Mouse (Mus musculus) layer of hippocampus, adult 11-12 months (tissue): ENCODE data around the gene Kdm6b.

Experiments used
- DNase-seq: peaks from one replicate; pipeline ENCODE4 v3.0.0; 2022; ENCODE audit warnings: low spot score

The Kdm6b gene

DNA sequence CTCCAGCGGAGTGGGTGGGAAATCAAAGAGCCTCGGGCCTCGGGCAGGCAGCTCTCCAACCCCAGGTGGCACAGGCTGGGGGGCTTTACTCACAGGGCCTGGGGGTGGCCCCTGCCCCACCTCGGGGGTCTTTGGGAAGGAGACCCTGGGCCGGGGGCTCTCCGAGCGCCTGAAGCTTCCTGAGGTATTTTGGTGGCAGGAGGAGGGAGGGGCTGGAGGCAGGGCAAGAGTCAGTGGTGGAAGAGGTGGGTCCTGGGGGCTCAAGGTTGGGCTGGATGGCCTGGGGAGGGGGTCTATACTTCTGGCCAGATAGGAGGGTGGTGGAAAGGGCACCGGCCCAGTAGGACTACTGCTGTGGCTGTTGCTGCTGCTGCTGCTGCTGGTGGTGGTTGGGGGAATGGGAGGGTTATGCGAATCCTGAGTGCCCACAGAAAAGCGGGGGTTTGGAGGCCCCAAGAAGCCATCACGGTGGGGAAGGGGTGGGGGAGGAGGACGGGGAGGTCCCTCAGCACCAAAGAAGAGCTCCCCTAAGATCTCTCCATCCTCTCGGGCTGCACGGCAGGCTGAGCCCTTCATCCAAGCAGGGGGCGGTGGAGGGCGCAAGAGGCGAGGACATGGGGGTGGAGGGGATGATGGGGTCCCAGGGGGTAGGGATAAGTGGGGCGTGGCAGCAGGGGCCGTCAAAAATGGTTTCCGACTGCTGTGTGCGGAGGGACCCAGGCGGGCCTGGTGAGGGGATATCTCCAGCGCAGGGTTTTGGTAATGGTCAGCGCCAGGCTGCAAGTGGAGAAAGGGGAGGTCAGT is 7.9 kb downstream of the Kdm6b start:
- no peak for DNase-seq

DNA sequence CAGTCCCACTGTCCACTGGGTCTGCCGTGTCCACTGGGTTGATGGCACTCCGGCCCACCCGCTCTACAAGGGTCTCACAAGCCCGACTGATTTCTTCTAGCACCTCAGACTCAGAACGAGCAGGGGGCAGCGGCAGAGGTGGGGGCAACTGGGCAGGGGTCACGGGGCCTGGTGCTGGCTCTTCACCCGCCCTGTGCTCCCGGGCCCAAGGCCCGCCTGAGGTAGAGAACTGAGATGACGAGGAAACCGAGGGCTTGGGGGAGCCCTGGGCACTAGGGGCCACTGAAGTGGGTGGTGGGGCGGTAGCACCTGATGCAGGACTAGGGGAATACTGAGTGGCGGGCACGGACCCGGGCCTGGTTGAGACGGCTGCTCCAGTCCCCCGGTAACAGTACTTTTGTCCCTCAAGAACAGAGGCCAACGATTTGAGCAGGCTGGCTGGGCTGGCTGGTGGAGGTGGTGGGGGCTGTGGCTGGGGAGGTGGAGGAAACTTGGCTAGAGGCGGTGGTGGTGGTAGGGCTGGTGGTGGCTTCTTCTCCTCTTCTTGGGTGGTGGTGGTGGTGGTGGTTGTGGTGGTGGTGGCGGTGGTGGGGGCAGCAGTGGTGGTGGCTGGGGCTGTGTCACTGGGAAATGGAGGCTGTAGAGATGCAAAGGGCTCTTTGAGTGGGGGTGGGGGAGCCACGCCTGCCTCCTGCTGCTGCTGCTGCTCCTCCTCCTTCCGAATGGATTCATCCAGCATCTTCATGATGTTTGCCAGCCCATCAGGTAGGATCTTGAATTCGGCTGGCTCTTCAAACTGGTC is 8.7 kb downstream of the Kdm6b start:
- DNase-seq: no peak

DNA sequence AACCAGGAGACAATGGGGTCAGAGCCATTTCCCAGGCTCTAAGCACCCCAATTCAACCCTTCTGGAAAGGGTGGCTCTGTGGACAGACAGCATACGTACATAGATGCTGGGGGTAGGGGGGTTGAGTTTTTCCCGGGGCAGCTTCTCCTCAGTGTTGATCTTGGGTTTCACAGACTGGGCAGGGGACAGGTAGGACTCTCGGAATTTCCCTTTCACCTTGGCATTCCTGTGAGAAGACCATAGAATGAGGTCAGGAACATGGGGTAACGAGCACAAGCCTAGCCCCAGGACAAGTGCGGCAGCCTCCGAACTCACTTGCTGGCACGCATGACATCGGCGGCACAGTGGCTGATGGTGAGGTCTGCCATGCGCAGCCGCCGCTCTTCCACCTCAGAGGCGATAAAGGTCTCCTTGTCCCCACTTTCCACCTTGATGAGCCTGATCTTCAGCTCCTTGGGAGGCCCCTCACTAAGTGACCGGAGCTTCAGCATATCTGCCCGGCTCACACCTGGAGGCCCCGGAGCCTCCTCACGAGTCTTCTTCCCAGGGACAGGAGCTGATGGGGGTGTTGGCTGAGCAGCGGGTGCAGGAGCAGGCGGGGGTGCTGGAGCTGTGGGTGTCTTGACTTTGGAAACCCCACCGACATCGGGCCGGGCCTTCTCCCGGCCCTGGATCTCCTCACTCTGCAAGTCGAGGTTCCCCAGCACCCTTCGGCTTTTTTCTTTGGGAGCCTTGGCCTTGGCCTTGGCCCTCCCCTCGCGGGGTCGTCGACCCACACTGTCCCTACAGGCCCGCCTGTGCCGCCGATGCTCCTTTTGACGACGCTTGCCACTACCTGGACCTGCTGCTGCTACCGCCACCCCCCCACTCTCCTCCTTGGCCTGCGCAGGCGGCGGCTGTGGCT is 9.5 kb downstream of the Kdm6b start:
- DNase-seq: no peak

DNA sequence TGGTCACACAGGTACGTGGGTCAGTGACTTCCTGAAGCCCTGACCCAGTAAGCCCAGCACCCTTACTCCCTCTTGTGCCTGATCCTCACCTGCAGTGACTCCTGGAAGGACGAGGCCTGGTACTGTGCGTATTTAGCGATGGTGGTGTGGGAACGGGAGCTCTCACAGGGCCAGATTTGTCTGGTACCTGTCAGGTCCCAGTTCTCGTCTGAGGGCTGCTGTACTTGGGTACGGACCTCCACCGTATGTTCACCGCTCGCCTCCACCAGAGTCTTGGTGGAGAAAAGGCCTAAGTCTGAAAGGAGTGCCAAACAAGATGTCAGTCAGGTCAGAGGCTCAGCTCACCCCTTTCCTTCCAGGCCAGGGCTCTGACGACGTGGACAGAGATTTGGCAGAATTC is 11.5 kb downstream of the Kdm6b start:
- DNase-seq: no peak

DNA sequence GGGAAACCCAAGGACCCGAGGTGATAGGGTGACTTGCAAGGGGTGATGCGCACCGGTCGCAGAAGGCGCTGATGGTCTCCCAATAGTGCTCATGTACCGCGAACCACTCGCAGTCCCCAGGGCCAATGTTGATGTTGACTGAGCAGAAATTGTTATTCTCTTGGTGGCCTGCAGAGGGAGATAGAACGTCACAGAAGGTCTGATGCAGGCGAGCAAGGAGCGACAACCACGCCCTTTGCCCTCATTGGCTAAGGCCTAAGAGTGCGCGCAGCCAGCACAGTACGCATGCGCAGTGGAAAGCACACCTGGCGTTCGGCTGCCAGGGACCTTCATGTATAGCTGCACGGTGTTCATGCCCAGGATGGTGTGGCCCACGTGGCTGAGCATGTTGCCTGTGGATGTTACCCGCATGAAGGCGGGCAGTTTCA is 12.3 kb downstream of the Kdm6b start:
- DNase-seq: peak; percentile 92

DNA sequence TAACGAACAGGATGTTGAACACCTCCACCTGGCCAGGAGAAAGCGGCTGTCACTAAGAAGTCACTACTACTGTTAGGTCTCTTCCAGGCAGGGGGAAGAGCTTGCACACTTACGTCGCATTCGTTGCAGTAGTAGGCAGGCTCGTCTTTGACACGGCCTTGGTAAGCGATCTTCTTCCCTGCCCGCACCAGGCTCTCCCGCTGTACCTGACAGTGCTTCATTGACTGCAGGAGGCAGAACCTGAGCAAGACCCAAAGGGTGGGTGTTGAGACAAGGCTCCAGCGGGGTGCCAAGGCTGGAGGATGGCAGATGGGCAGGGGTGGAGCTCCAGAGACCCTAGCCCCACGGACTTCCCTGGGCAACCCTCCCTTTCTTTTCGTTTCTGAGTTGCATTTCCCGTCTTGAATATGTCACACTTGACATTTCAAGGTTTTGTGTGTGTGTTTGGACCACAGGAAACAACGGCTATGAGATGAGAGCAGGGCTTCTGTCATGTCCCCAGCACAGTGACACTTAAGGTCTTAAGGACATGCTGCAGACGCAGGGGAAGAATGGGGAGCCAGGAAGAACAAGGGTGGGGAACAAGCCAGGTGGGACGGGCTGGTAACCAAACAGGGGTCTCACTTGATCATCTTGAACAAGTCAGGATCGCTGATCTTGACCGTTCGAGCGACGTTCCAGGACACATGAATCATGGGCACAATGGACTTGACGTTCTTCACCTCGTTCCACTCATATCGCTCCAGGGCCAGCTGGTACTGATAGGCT is 13.2 kb downstream of the Kdm6b start:
- DNase-seq: no peak

DNA sequence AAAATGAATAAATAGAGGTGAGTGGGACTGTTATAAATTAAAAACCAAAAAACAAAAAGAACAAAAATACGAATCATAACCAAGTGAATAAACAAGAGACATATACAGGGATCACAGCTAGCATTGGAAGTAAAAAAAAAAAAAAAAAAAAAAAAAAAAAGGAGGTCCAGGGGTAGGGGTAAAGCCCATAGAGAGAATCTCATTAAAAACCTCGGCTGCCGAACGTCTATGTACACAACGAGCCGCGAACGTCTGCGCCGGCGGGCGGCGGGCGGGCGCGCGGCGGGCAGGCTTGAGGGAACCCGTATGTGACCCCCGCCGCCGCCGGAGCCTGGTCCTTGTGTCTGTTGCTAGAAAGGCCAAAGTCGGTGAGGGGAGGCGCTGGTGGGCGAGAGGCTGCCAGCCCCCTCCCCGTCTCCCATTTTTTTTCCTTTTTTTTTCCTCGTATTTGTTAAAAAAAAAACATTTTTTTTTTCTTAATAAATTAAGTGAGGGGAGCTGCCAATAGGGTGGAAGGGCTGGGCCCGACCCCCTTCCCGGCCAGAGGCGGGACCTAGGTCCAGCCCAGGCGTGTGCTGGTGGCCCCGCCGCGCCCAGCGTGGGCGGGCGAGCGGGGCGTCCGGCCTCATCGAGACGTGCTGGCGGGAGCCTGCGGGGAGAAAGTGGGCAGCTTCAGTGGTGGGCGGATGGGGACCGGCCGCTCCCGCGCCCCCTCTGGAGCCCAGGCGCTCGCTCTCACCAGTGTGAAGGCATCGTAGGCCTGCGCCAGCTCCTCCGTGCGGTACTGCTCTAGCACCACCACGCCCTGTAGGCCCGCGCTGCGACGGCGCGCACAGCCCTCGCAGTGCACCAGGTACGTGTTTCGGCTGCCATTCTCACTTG is 14.0 kb downstream of the Kdm6b start:
- DNase-seq: no peak

DNA sequence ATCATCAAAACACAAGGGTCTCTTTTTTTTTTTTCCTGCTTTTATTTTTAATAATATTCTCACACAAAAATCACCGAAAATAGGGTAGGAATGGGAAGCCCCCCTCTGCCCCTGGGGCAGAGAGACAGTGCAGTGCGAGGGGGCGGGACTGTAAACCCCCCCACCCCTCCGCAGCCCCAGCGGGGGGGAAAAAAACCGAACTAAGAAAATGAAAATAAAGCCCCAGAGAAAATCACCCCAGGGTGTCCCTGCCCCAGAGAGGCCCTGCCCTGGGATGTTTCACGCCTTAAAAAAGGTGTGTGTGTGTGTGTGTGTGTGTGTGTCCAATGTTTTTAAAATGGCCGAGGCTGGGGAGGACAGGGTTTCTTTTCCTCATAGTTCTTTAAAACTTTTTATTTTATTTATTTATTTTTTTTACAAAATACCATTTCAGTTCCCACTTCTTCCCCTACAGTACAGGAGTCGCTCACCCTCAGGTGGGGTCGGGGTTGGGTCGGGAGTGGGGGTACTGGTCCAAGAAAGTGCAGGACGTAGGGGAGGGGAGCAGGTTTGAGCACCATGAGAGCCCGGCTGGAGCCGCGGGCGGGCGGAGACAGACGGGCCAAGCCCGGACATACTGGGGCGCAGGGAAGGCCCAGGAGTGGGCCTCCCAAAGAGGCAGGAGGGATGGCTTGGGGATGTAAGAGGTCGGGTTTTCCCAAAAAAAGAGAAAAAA is 14.8 kb downstream of the Kdm6b start:
- no peak for DNase-seq

DNA sequence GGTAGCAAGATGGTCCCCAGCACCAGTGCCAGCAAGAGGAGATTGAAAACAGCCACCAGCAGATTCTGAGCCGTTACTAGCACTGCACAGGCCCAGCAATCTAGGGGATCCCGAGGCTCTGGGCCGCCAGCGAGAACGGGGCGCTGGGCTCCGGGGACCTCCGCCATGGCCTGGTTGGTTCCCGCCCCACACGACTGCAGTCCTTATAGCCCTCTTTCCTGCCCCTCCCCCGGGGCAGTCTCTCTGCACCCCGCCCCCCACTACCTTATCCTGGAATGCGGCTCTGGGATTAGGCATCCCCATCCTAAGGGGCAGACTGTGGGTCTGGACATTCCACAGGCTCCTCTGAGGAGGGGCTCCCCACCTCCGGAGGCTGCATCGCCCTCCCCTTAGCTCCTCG is 15.4 kb downstream of the Kdm6b start, which contains the start of gene Tmem88:
Tmem88 (minus strand) TSS at position 176 of the 400 bp plus-strand sequence.
- DNase-seq: peak; percentile 24

DNA sequence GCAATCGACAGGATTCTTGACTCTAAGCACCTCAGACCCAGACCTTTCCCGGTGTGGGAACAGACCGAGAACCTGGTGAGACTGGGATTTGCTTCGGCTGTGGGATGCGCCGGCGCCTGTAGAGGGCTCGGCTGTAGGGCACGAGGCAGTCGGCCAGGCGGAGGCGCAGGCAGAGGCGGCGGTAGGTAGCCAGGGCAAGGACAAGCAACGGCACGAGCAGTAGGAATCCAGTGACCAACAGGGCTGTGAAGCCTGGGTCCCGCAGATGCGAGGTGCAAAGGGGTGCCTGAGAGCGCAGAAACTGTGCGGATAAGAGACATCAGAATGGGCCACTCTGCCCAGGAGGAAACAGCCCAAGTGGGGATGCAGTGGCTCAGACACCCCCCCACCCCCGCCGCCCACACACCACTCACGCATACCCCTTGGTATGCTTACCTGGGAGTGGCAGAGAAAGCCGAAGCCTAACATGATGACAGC is 15.9 kb downstream of the Kdm6b start:
- DNase-seq: no peak

DNA sequence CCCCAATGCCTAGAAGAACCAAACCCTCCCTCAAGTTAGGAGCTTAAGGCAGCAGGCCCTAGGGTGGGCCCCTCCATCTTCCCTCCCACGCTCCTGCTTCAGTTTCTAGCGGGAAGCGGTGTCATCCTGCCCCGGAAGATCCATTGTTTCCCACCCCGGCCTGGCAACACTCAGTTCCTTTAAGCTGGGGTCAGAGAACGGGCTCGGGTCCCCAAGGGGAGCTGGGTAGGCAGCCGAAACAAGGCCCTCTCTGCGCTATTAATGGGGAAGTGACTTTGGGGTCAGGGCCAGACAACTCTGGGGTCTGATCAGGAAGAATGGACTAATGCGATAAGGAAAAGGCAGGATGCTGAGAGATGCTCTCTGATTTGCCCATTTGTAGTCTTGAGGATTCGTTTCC is 16.7 kb downstream of the Kdm6b start:
- DNase-seq: no peak

DNA sequence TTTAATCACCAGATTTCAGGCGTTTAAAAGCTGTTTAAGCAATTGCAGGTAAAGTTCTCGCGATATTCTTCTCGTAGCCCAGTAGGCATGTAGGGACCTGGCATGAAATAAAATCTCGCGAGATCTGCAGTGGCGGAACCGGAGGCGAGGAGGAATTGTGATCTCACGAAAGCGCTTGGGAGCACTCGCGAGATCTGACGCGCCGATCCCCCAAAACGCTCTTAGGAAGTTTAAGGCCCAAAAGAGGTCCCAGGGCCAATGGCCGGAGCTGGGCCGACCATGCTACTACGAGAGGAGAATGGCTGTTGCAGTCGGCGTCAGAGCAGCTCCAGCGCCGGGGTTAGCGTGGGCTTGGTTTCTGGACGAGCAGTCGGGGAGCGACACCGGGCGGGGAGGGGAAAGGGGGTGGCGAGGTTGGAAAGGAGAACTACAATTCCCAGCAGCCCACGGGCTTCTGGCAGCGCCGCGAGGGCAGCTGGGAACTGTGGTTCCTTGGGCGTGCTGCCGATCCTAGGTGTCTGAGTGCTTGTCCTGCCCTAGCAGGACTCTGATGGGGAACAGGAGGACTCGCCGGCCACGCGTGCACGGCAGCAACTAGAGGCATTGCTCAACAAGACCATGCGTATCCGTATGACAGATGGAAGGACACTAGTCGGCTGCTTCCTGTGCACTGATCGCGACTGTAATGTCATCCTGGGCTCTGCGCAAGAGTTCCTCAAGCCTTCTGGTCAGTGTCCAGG is 17.7 kb downstream of the Kdm6b start:
- peak; percentile 99 for DNase-seq

DNA sequence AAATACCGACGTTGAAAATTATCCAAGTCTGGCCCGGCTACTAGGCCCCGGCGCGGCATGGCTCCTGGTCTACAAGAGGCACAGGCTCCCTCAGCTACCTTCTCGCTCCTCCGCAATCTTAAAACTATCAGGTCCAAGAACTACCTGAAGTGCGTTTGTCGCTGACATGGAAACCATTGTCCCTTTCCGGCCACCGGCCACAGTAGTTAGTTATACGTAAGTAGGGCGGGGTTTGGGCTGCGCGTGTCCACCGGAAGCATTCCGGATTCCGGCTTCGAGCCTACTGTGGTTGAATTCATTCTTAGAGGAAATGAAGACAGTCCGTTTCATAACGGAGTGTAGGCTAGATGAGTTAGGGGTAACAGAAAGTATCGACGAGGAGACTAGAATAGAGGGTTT is 18.2 kb downstream of the Kdm6b start, which contains the start of the genes Naa38 and Cyb5d1:
Naa38 (plus strand) TSS at position 253 of the 399 bp plus-strand sequence.
Cyb5d1 (minus strand) TSS at position 397 of the 399 bp plus-strand sequence.
- DNase-seq: peak; percentile 93

DNA sequence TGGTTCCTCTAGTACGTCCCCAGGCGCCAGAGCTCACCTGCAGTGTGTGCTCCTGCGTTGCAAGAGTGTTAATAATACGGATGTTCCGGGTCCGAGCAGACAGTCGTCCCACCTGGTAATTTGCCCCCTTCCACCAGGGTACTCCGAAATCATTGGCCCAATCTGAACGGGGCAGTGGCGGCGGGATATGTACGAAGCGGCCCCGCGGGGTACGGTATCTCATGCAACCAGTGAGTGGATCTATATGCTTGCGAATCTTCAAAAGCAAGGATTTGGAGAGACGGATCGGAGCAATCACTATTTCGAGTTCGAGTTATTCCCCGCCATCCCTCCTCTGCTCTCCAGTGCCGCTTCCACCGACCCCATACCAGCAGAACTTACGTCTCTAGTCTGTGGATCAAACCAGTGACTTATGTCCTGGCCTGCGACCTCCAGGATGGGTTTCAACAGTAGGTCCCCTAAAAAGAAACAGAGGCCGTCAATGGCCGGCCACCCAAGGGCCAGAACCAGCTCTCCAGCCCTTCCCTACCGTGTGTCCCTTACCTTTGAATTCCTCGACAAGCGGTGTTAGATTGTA is 18.8 kb downstream of the Kdm6b start:
- DNase-seq: peak; percentile 18

DNA sequence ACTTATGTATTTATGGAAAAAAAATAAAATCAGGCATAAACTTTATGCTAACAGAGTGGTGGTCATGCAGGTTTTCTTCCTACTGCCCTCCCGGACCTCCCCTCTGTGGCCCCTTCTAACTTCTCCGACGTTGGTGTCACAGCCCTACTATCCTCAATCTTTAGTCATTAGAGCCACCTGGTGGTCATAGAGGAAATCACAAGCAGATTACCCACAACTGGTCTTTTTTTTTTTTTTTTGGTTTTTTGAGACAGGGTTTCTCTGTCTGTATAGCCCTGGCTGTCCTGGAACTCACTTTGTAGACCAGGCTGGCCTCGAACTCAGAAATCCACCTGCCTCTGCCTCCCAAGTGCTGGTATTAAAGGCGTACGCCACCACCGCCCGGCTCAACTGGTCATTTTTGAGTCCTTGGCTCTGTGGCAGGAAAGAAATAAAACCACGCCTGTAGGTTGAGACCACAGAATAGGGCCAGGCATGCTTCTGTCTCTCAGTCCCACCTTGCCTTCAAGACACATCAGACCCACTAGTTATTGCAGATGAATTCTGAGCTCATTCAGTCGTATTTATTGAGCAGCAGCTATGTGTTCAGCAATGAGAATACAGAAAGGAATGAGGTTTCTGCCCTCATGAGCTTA is 23.0 kb downstream of the Kdm6b start:
- peak; percentile 87 for DNase-seq

DNA sequence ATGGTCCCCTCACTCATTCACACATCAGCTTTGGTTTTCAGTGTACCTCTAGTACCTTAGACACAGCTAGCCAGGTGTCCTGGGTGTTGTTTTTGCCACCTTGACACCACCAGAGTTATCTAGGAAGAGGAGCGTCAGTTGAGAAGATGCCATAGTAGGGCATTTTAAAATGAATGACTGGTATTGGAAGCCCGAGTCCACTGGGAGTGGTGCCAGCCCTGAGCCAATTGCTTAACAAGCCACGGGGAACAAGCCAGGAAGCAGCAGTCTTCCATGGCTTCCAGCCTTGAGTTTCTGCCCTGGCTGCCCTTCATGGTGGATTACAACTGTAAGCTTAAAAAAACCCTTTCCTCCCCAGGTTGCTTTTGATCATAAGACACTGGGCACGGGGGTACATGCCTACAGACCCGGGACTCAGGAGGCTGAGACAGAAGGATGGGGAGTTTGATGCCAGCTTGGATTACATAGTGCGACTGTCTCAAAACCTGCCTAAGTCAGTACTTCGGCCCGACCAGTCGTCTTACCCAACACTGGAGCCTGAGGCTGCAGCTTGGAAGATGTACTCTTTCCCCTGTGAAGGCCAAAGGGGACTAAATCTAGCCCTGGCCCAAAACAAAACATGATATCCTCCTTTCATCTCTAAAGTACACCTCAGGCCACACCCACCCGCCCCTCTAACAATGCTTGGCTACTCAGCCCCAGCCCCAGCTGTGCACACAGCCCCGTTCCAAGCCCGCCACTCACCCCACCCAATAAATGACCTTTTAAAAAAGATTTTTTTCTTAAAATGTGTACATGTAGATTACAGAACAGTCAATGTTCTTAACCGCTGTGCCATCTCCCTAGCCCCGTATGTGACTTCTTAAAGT is 23.7 kb downstream of the Kdm6b start:
- DNase-seq: peak; percentile 66

DNA sequence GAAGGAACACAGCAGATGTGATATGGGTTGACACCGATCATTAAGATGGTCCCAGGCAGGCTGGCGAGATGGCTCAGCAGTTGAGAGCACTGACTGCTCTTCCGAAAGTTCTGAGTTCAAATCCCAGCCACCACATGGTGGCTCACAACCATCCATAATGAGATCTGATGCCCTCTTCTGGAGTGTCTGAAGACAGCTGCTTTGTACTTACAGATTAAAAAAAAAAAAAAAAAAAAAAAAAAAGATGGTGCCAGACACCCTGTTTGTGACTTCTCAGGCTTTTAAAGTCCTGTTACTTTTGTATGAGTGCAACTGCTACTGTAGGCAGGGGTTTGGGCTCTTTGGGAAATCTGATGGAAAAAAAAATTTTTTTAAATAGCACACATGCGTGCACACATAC is 24.8 kb downstream of the Kdm6b start:
- no peak for DNase-seq
